Mouse (Mus musculus) embryonic fibroblast, embryonic 13.5 days (primary cell): ENCODE data around the gene Gm20388. TPM values are rescaled to one million over a fixed set of nuclear protein-coding genes. Genes with fewer than 3 reads are reported as not detected.
A peak's percentile ranks its signal among the peaks of the same experiment; 100 is the strongest.

Source experiments
- H3K27ac ChIP-seq: 2 replicates; pipeline ENCODE4 v1.5.1; 2012; ENCODE audit warnings: low read length, control low read depth, inconsistent platforms; ENCODE audit not compliant: insufficient read depth
- H3K4me1 ChIP-seq: 2 replicates; pipeline ENCODE4 v1.6.1; 2011; ENCODE audit warnings: low read length; ENCODE audit not compliant: control insufficient read depth, insufficient read depth
- H3K4me3 ChIP-seq: 2 replicates; pipeline ENCODE4 v1.5.1; 2011; ENCODE audit warnings: mild to moderate bottlenecking, control low read depth, low read length; ENCODE audit not compliant: insufficient read depth
- CTCF ChIP-seq: IDR thresholded peaks from 2 replicates; pipeline ENCODE4 v1.5.1; 2011; ENCODE audit warnings: mild to moderate bottlenecking, control low read depth, low read length, moderate library complexity, borderline replicate concordance; ENCODE audit not compliant: insufficient read depth
- POLR2A ChIP-seq: IDR thresholded peaks from 2 replicates; pipeline ENCODE4 v1.6.1; 2011; ENCODE audit warnings: low read depth, mild to moderate bottlenecking, control low read depth, low read length, moderate library complexity
- polyA plus RNA-seq: library from polyadenylated mRNA; stranded (reverse); fragments of >200 nt; gene quantifications from 2 replicates; pipeline ENCODE4 v1.2.4, GENCODE M21; 2011; ENCODE audit warnings: low read depth; ENCODE audit not compliant: missing spikeins, insufficient read length

The Gm20388 gene
- polyA plus RNA-seq, 1 experiment = 82.8 TPM

GRCm38 (mm10) chr8:124077377-124077776 lies 4166.7 kb downstream of the Gm20388 start:
- TF ChIP-seq CTCF = no peak
- no peak for TF ChIP-seq POLR2A
- no peak overlapping the region for H3K27ac ChIP-seq
- no peak overlapping the region for H3K4me3 ChIP-seq
- 0 out of 2 replicates have a peak, but pooled peaks cover 3% of the 10 kb centered on the region for H3K4me1 ChIP-seq

- Histone ChIP-seq H3K4me3 (no peak overlapping the region), H3K4me1 (0 out of 2 replicates have a peak, but pooled peaks cover 3% of the 10 kb centered on the region), H3K27ac (no peak overlapping the region)
- TF ChIP-seq POLR2A (no peak), CTCF (peak; percentile 11; the same call in 1 of the 2 replicates)
These were observed 4167.4 kb downstream of the Gm20388 start for GRCm38 (mm10) chr8:124077998-124078397.

GRCm38 (mm10) chr8:124078969-124079368 lies 4168.3 kb downstream of the Gm20388 start:
- H3K4me1 ChIP-seq = 0 out of 2 replicates have a peak, but pooled peaks cover 3% of the 10 kb centered on the region
- no peak overlapping the region for H3K4me3 ChIP-seq
- TF ChIP-seq POLR2A (no peak), CTCF (no peak)

GRCm38 (mm10) chr8:124080467-124081326 lies 4170.1 kb downstream of the Gm20388 start:
- Histone ChIP-seq H3K4me3 (no peak overlapping the region), H3K27ac (no peak overlapping the region), H3K4me1 (0 out of 2 replicates have a peak, but pooled peaks cover 3% of the 10 kb centered on the region)
- TF ChIP-seq POLR2A (no peak), CTCF (no peak)

More at GRCm38 (mm10) chr8:124078969-124079368, 4168.3 kb downstream of the Gm20388 start:
- no peak overlapping the region for H3K27ac ChIP-seq

GRCm38 (mm10) chr8:124082616-124083015 lies 4172.0 kb downstream of the Gm20388 start:
- no peak overlapping the region for H3K4me3 ChIP-seq
- no peak for TF ChIP-seq POLR2A
- TF ChIP-seq CTCF = no peak
- H3K27ac ChIP-seq = no peak overlapping the region

GRCm38 (mm10) chr8:124083611-124084010 lies 4173.0 kb downstream of the Gm20388 start:
- 0 out of 2 replicates have a peak, but pooled peaks cover 3% of the 10 kb centered on the region for H3K4me1 ChIP-seq
- no peak for TF ChIP-seq POLR2A
- no peak for TF ChIP-seq CTCF
- no peak overlapping the region for H3K4me3 ChIP-seq
- H3K27ac ChIP-seq = no peak overlapping the region

More at GRCm38 (mm10) chr8:124082616-124083015, 4172.0 kb downstream of the Gm20388 start:
- 0 out of 2 replicates have a peak, but pooled peaks cover 3% of the 10 kb centered on the region for H3K4me1 ChIP-seq

- H3K4me3 ChIP-seq = no peak overlapping the region
These were observed 4175.0 kb downstream of the Gm20388 start for GRCm38 (mm10) chr8:124085668-124086067.

GRCm38 (mm10) chr8:124088092-124088613 lies 4177.5 kb downstream of the Gm20388 start:
- H3K4me1 ChIP-seq = no peaks in the 10 kb centered on the region
- no peak overlapping the region for H3K27ac ChIP-seq
- no peak overlapping the region for H3K4me3 ChIP-seq
- TF ChIP-seq POLR2A = no peak
- TF ChIP-seq CTCF = no peak

More at GRCm38 (mm10) chr8:124085668-124086067, 4175.0 kb downstream of the Gm20388 start:
- Histone ChIP-seq H3K27ac (no peak overlapping the region), H3K4me1 (0 out of 2 replicates have a peak, but pooled peaks cover 3% of the 10 kb centered on the region)
- no peak for TF ChIP-seq CTCF
- no peak for TF ChIP-seq POLR2A

- H3K4me1 ChIP-seq = no peaks in the 10 kb centered on the region
- H3K27ac ChIP-seq = no peak overlapping the region
- TF ChIP-seq CTCF (no peak), POLR2A (no peak)
- no peak overlapping the region for H3K4me3 ChIP-seq
These were observed 4178.4 kb downstream of the Gm20388 start for GRCm38 (mm10) chr8:124089016-124089415.
